Mouse (Mus musculus): ENCODE data around the gene Dmrta2. TPM values are rescaled to one million over a fixed set of nuclear protein-coding genes. Genes with fewer than 3 reads are reported as not detected.

The Dmrta2 gene
- total RNA-seq, 2 experiments from 2014 or later: 0.51 TPM; not detected in 1

GRCm38 (mm10) chr4:109978858-109979340 lies 1.0 kb downstream of the Dmrta2 start:
- no peak for ATAC-seq (replicated peaks; ENCODE audit: low FRiP score, poor library complexity, severe bottlenecking)

DNA sequence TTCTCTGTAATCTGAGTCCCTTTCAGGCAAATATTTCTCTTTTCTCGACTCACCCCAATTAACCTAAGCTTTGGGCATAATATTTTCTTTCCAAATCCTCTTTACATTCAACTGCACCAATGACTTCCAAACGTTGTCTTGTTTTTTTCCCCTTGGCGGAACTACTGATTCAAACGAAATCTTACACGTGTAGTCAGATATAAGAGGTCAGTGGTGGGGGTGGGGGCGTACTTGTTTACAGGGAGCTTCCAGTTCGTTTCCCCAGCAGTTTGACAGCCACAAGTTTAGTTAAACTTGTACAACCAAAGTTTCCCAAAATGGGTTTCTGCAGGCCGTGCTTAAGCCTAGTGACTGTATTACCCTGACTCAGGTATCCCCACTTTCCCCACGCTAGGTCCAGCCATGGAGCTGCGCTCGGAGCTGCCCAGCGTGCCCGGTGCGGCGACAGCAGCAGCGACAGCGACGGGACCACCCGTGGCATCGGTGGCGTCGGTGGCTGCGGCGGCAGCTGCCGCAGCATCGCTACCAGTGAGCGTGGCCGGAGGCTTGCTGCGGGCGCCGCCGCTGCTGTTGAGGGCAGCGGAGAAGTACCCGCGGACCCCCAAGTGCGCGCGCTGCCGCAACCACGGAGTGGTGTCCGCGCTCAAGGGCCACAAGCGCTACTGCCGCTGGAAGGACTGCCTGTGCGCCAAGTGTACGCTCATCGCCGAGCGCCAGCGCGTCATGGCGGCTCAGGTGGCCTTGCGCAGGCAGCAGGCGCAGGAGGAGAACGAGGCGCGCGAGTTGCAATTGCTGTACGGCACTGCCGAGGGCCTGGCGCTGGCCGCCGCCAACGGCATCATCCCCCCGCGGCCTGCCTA lies 1.8 kb downstream of the Dmrta2 start:
- no peak for ATAC-seq (replicated peaks; ENCODE audit: low FRiP score, poor library complexity, severe bottlenecking)

- no peak for ATAC-seq (replicated peaks; ENCODE audit: low FRiP score, poor library complexity, severe bottlenecking)
Observed at GRCm38 (mm10) chr4:109980321-109981082, 2.6 kb downstream of the Dmrta2 start.

- no peak for ATAC-seq (replicated peaks; ENCODE audit: low FRiP score, poor library complexity, severe bottlenecking)
Observed at GRCm38 (mm10) chr4:109981083-109981870, 3.4 kb downstream of the Dmrta2 start.

- ATAC-seq (replicated peaks; ENCODE audit: low FRiP score, poor library complexity, severe bottlenecking): no peak
Observed at GRCm38 (mm10) chr4:109981871-109982680, 4.2 kb downstream of the Dmrta2 start.

DNA sequence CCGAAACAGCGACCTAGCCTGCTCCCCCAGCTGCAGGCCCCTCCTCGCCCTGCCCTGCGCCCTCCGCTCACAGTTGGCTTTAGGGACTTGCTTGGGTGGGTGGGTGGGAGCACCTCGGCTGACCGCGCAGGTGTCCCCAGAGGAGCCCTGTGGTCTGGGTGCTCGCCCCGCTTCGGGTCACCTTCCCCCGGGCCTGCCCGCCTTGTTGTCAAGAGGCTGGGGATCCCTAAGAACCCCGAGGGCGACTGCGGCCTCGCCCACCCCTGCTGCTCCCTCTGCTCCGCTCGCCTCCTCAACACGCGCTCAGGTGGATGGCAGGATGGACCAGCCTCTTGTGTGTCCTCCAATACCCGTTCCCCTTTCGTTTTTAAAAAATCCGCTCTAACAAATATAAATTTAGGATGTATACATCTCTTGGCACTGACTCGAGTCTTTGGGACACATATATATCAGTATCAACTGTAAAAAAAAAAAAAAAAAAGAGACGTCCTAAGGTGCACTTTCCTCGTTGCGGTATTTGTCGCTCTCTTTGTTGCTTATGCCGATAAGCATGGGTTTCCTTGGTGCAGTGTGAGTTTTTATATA lies 4.9 kb downstream of the Dmrta2 start:
- ATAC-seq (replicated peaks; ENCODE audit: low FRiP score, poor library complexity, severe bottlenecking): no peak

- no peak for ATAC-seq (replicated peaks; ENCODE audit: low FRiP score, poor library complexity, severe bottlenecking)
Observed at GRCm38 (mm10) chr4:109983281-109984001, 5.6 kb downstream of the Dmrta2 start.

DNA sequence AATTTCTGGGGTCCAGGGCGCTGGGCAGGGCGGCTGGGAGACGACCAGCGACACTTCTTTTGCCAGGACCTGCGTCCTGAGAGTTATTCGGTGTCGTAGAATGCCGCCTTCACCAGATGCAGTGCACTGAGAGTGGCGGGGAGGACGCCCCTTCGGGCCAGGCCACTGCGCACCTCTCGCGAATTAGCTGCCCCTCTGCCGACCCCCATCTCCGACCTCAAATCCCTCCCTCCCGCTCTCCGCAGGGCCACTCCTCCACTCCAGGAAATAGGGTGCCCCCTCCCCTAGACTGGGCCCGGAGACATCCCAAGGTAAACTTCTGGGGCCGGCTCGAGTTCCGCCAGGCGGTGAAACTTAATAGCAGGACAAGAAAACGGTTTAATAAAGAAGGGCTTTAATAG lies 6.2 kb downstream of the Dmrta2 start:
- no peak for ATAC-seq (replicated peaks; ENCODE audit: low FRiP score, poor library complexity, severe bottlenecking)

DNA sequence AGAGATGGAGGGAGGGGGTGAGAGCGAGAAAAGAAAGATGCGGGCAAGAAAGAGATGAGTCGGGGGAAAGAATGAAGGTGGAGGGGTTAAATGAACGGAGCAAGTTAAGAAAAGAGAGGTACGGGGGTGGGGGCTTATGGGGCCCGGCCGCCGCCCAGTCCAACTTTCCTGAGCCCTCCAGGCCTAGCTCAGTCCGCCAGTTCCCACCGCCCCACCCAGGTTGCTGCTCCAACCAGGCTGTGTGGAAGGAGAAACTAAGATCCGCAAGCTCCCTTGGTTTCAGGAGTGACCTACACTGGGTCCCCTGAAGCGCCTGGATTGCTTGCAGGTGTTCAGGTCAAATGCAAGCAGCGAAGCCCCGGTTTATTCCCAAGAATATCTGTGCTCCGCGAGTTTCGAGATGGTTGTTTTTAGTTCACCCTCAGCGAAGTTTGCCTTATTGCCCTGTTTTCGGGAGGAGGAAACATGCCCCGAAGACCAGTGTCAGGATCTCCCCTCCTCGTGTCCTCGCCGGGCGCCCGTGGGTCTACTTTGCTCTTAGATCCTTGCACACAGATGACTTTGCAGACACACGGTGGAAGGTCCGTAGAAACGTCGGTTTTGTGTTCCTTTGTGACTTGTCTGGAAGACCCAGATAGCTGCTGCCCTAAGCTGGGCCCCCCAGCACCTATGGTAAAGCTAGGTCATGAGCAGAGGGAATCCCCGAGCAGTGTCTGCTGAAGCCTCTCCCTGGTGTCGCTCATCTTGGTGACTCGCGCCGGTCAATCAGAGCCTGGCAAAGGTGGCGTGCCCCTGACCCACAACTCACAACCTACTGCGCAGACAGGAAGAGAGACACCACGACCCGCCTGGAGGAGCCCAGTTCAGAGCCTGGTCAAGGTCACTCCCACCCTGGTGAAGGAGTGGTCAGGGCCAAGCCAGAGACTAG lies 6.9 kb downstream of the Dmrta2 start:
- ATAC-seq (replicated peaks; ENCODE audit: low FRiP score, poor library complexity, severe bottlenecking): no peak

GRCm38 (mm10) chr4:109985424-109986172 lies 7.7 kb downstream of the Dmrta2 start:
- no peak for ATAC-seq (replicated peaks; ENCODE audit: low FRiP score, poor library complexity, severe bottlenecking)

GRCm38 (mm10) chr4:109986301-109986700 lies 8.4 kb downstream of the Dmrta2 start:
- ATAC-seq (replicated peaks; ENCODE audit: low FRiP score, poor library complexity, severe bottlenecking): no peak

DNA sequence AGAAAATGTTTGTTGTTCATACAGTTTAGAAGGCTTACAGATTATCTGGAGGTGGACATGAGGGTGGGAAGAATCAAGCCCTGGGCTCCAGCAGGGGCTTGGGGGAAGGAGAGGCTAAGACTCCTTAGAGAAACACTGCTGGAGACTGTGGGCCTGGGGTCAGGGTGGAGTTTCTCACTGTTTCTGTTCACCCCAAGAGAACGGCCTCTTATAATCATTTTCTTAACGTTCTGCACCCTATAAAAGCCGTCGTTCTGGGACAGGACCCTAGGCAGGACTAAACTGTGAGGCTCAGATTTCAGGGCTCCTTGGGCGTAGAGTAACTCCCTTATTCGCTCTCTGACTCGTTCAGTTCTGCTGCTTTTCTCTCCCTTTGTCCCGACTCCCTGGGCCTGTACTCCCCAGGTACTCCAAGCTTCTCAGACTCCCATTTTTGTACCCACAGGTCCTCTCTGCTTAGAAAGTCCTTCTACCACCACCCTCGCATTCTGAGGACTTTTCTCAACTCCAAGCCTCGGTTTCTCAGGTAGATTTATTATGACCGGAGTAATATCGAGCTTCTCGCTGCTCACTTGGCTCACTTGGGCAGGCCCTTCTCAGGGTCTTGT lies 9.0 kb downstream of the Dmrta2 start:
- no peak for ATAC-seq (replicated peaks; ENCODE audit: low FRiP score, poor library complexity, severe bottlenecking)

GRCm38 (mm10) chr4:109987560-109988362 lies 9.9 kb downstream of the Dmrta2 start:
- ATAC-seq (replicated peaks; ENCODE audit: low FRiP score, poor library complexity, severe bottlenecking): no peak

DNA sequence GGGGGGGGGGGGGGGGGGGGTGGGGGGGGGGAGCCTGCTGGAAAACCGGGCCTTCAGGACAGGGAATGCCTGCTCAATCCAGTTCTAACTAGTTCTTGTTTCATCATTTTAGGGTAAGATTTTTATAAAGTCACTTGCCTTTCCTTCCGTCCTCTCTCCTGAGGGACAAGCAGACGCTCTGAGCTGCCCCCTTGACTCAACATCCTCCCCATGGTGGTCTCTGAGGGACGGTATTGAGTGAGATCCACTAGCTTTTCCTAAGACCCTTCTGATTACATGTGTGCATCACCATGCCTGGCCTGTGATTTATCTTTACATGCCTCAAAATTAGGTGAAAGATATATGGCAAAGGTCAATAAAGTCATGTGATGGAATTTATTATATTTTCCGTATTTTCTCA lies 10.6 kb downstream of the Dmrta2 start:
- no peak for ATAC-seq (replicated peaks; ENCODE audit: low FRiP score, poor library complexity, severe bottlenecking)

DNA sequence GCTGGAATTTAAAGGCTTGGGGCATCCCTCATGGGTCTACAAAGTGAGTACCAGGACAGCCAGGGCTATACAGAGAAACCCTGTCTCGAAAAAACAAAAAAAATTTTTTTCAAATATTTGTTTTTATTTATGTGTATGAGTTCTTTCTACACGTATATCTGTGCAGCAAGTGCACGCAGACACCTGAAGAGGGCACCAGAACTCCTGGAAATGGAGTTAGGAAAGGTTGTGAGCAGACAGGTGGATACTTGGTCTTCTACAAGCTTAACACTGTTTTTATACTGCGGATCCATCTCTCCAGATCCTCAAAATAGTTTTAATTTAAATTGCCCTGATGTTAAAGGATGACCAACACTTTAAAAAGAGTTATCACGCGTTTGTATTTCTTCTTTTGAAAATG lies 11.4 kb downstream of the Dmrta2 start:
- ATAC-seq (replicated peaks; ENCODE audit: low FRiP score, poor library complexity, severe bottlenecking): no peak
